Mouse (Mus musculus) erythroblast, embryonic 14.5 days (primary cell): ENCODE measurements around the gene Rcor1. TPM values are rescaled to one million over a fixed set of nuclear protein-coding genes. Genes with fewer than 3 reads are reported as not detected.

Experiments
- H3K27me3 ChIP-seq: 2 replicates; pipeline ENCODE4 v1.6.1; 2012; ENCODE audit warnings: inconsistent platforms; ENCODE audit not compliant: control insufficient read depth
- H3K36me3 ChIP-seq: 2 replicates; pipeline ENCODE4 v1.6.1; 2012; ENCODE audit warnings: mild to moderate bottlenecking, inconsistent platforms; ENCODE audit not compliant: control insufficient read depth
- H3K4me1 ChIP-seq: 2 replicates; pipeline ENCODE4 v1.6.1; 2012; ENCODE audit warnings: inconsistent platforms; ENCODE audit not compliant: control insufficient read depth
- H3K4me3 ChIP-seq: replicated peaks from 2 replicates; pipeline ENCODE3; 2012; ENCODE audit warnings: moderate library complexity, mild to moderate bottlenecking, inconsistent platforms
- H3K9me3 ChIP-seq: 2 replicates; pipeline ENCODE4 v1.6.1; 2012; ENCODE audit warnings: low read length, inconsistent platforms, mixed read lengths; ENCODE audit not compliant: control insufficient read depth
- GATA1 ChIP-seq: IDR thresholded peaks from 2 replicates; pipeline ENCODE4 v1.6.1; 2012; ENCODE audit warnings: low read length, inconsistent platforms, mixed read lengths
- TAL1 ChIP-seq: IDR thresholded peaks from 3 replicates; pipeline ENCODE4 v1.6.1; 2012; ENCODE audit warnings: low read length, inconsistent platforms, mixed read lengths
- polyA plus RNA-seq: library from polyadenylated mRNA; stranded (reverse); fragments of >175 nt; gene quantifications from 2 replicates; pipeline ENCODE4 v1.2.3, GENCODE M21; 2012

Rcor1 gene
- polyA plus RNA-seq, 1 experiment: 0.44 TPM

GRCm38 (mm10) chr12:111161943-111162311, 122.8 kb downstream of the Rcor1 start:
- H3K4me1 ChIP-seq: peaks cover 65% of the 10 kb centered on the region

GRCm38 (mm10) chr12:111162312-111163061, 123.3 kb downstream of the Rcor1 start:
- no peaks in the 10 kb centered on the region for H3K9me3 ChIP-seq
- TF ChIP-seq GATA1 (no peak), TAL1 (no peak)
- no peak overlapping the region for H3K4me3 ChIP-seq
- peaks cover 19% of the 10 kb centered on the region for H3K27me3 ChIP-seq
- no peaks in the 10 kb centered on the region for H3K36me3 ChIP-seq
- peaks cover 68% of the 10 kb centered on the region for H3K4me1 ChIP-seq

More at GRCm38 (mm10) chr12:111161943-111162311, 122.8 kb downstream of the Rcor1 start:
- TF ChIP-seq GATA1 (no peak), TAL1 (no peak)
- H3K9me3 ChIP-seq: no peaks in the 10 kb centered on the region
- H3K27me3 ChIP-seq: peaks cover 15% of the 10 kb centered on the region
- H3K4me3 ChIP-seq: no peak overlapping the region
- no peaks in the 10 kb centered on the region for H3K36me3 ChIP-seq

- Histone ChIP-seq H3K4me3 (peak overlapping the region; percentile 51), H3K27me3 (peaks cover 19% of the 10 kb centered on the region), H3K9me3 (no peaks in the 10 kb centered on the region), H3K4me1 (peaks cover 54% of the 10 kb centered on the region), H3K36me3 (no peaks in the 10 kb centered on the region)
- TF ChIP-seq GATA1 (no peak), TAL1 (no peak)
These were observed 125.2 kb downstream of the Rcor1 start for GRCm38 (mm10) chr12:111164310-111164751.

- peaks cover 46% of the 10 kb centered on the region for H3K4me1 ChIP-seq
- no peaks in the 10 kb centered on the region; the same call in 1 of the 2 replicates for H3K36me3 ChIP-seq
- H3K9me3 ChIP-seq: no peaks in the 10 kb centered on the region
- H3K4me3 ChIP-seq: peak overlapping the region; percentile 69
- no peak for TF ChIP-seq TAL1
- TF ChIP-seq GATA1: no peak
- peaks cover 19% of the 10 kb centered on the region for H3K27me3 ChIP-seq
These were observed 126.1 kb downstream of the Rcor1 start for GRCm38 (mm10) chr12:111165146-111165812.

Other genes starting within 250 kb of the Rcor1 start
- 0.06 TPM in 1 of 2 replicates, not detected in the other for gene Mok, start 198.4 kb upstream of the Rcor1 start, polyA plus RNA-seq
- 0.06 and 0.13 TPM in 2 replicates for gene Zfp839, start 189.1 kb upstream of the Rcor1 start, polyA plus RNA-seq
- gene Cinp, start 150.2 kb upstream of the Rcor1 start, polyA plus RNA-seq: 1.1 TPM in 2 replicates
- gene Tecpr2, start 150.1 kb upstream of the Rcor1 start, polyA plus RNA-seq: 0.13 and 0.16 TPM in 2 replicates
- 11.8 and 12.2 TPM in 2 replicates for gene Ankrd9, start 60.3 kb upstream of the Rcor1 start, polyA plus RNA-seq
- gene Traf3, start 127.0 kb downstream of the Rcor1 start, polyA plus RNA-seq: 0.12 and 0.22 TPM in 2 replicates
- gene 4930595D18Rik, start 145.1 kb downstream of the Rcor1 start, polyA plus RNA-seq: not detected in 2 replicates
- gene Amn, start 231.7 kb downstream of the Rcor1 start, polyA plus RNA-seq: 0.02 and 0.05 TPM in 2 replicates